Mouse (Mus musculus) bone marrow, adult 2 months (tissue): Measurements from ENCODE around the gene Fra10ac1. TPM values are rescaled to one million over a fixed set of nuclear protein-coding genes. Genes with fewer than 3 reads are reported as not detected.

Experiments used
- H3K27ac ChIP-seq: fragments of 200-500 bp; 2 replicates; pipeline ENCODE4 v1.5.1; 2012; ENCODE audit warnings: low read depth, mild to moderate bottlenecking, control low read depth, inconsistent platforms, low read length; ENCODE audit not compliant: control insufficient read depth, poor library complexity, insufficient read depth
- H3K4me1 ChIP-seq: fragments of 200-500 bp; 2 replicates; pipeline ENCODE4 v1.6.1; 2011; ENCODE audit warnings: low read length; ENCODE audit not compliant: control insufficient read depth, insufficient read depth
- H3K4me3 ChIP-seq: fragments of 200-500 bp; replicated peaks from 2 replicates; pipeline ENCODE3; 2011; ENCODE audit warnings: mild to moderate bottlenecking, low read depth, low read length, control low read depth; ENCODE audit not compliant: control insufficient read depth
- CTCF ChIP-seq: fragments of 200-500 bp; IDR thresholded peaks from 2 replicates; pipeline ENCODE4 v1.5.1; 2011; ENCODE audit warnings: low read length, control low read depth; ENCODE audit not compliant: control insufficient read depth, insufficient read depth
- POLR2A ChIP-seq: fragments of 200-500 bp; IDR thresholded peaks from 2 replicates; pipeline ENCODE4 v1.6.1; 2011; ENCODE audit warnings: low read depth, mild to moderate bottlenecking, control low read depth, low read length, borderline replicate concordance; ENCODE audit not compliant: control insufficient read depth
- WGBS: fragments of 180-500 bp; shearing (Covaris S2); methylation state at CpG from one replicate; pipeline ENCODE4 v1.1.7; 2018; 5-methylcytosine and 5-hydroxymethylcytosine counted together
- polyA plus RNA-seq: library from polyadenylated mRNA; stranded (reverse); fragments of >200 nt; gene quantifications from 2 replicates; pipeline ENCODE4 v1.2.4, GENCODE M21; 2011; ENCODE audit warnings: low replicate concordance; ENCODE audit not compliant: missing spikeins, insufficient read depth, insufficient read length

Fra10ac1 gene
- polyA plus RNA-seq, 1 experiment: 17.8 TPM

GRCm38 (mm10) chr19:38161648-38162354 is 62.2 kb downstream of the Fra10ac1 start:
- no peak overlapping the region for H3K4me3 ChIP-seq
- WGBS: 80% methylated on average over 21 of the region's 21 CpGs
- H3K27ac ChIP-seq: no peak overlapping the region
- TF ChIP-seq CTCF (no peak), POLR2A (no peak)
- no peaks in the 10 kb centered on the region for H3K4me1 ChIP-seq

GRCm38 (mm10) chr19:38156243-38156642 is 67.7 kb downstream of the Fra10ac1 start:
- Histone ChIP-seq H3K27ac (no peak overlapping the region), H3K4me1 (no peaks in the 10 kb centered on the region), H3K4me3 (no peak overlapping the region)
- 88% methylated on average over 1 of the region's 1 CpGs for WGBS
- TF ChIP-seq CTCF (no peak), POLR2A (no peak)

GRCm38 (mm10) chr19:38143540-38144271 is 80.2 kb downstream of the Fra10ac1 start:
- WGBS: 10% methylated on average over 4 of the region's 4 CpGs
- Histone ChIP-seq H3K4me3 (no peak overlapping the region), H3K4me1 (no peaks in the 10 kb centered on the region; the same call in 1 of the 2 replicates), H3K27ac (no peak overlapping the region; the same call in 1 of the 2 replicates)
- TF ChIP-seq POLR2A (no peak), CTCF (no peak)

Other genes starting within 250 kb of the Fra10ac1 start
- 5.5 and 12.4 TPM in 2 replicates for gene Myof, start 180.6 kb downstream of the Fra10ac1 start, polyA plus RNA-seq
- gene Cep55, start 169.1 kb downstream of the Fra10ac1 start, polyA plus RNA-seq: 2.2 and 6.9 TPM in 2 replicates
- gene Ffar4, start 127.1 kb downstream of the Fra10ac1 start, polyA plus RNA-seq: not detected in 2 replicates
- gene Rbp4, start 98.9 kb downstream of the Fra10ac1 start, polyA plus RNA-seq: 2.9 and 23.0 TPM in 2 replicates
- not detected in 2 replicates for gene Pde6c, start 91.4 kb downstream of the Fra10ac1 start, polyA plus RNA-seq
- 142 and 160 TPM in 2 replicates for gene Lgi1, start 40.4 kb upstream of the Fra10ac1 start, polyA plus RNA-seq
- gene Slc35g1, start 171.8 kb upstream of the Fra10ac1 start, polyA plus RNA-seq: 2.9 and 3.2 TPM in 2 replicates